11 mouse cellular contexts compared by ENCODE assay signal in genomic region chr11:11690059-11690844, GRCm38 (mm10). TPM values are rescaled to one million over a fixed set of nuclear protein-coding genes. Genes with fewer than 3 reads are reported as not detected.
A peak's percentile ranks its signal among the peaks of the same experiment; 100 is the strongest.
DNase-seq lines count a peak whose midpoint lies in the region; ATAC-seq and TF ChIP-seq lines count a peak whose summit lies in the region.
"Had no signal": no experiment of that assay in that cellular context is flagged by ENCODE, and none has a peak within 500 bp of the region (broad histone marks: within the 10 kb centered on the region; RNA-seq: fewer than 3 reads in every experiment).

No protein-coding gene starts in this region.

- TF ChIP-seq POLR2A in liver, adult 2 months (IDR thresholded peaks at IDR 0.05; ENCODE audit: extremely low read depth, insufficient read depth, low read length) = no peak

- no peak overlapping the region for H3K27ac ChIP-seq in liver, adult 2 months (replicated peaks; ENCODE audit: insufficient read depth, low read depth, low read length)
- H3K27ac ChIP-seq in hindbrain, embryonic 16.5 days (ENCODE audit: low read depth, low read length) = no peak overlapping the region
- H3K27ac ChIP-seq: midbrain, embryonic 15.5 days had no signal

- TF ChIP-seq CTCF in liver, adult 2 months (IDR thresholded peaks at IDR 0.05; ENCODE audit: low read depth, low read length) = no peak

- H3K27me3 ChIP-seq in liver, adult 2 months (ENCODE audit: control insufficient read depth, insufficient read depth, low read length) = peaks cover 11% of the 10 kb centered on the region
- H3K27me3 ChIP-seq in hindbrain, embryonic 16.5 days (replicated peaks; ENCODE audit: control insufficient read depth, insufficient read depth, low read length) = peaks cover 14% of the 10 kb centered on the region

- H3K4me2 ChIP-seq in hindbrain, embryonic 16.5 days (ENCODE audit: low read length) = no peak overlapping the region
- H3K4me2 ChIP-seq: midbrain, embryonic 15.5 days had no signal

- H3K9me3 ChIP-seq in hindbrain, embryonic 16.5 days (ENCODE audit: control insufficient read depth, low read length) = no peaks in the 10 kb centered on the region
- H3K9me3 ChIP-seq: midbrain, embryonic 15.5 days had no signal

- H3K9ac ChIP-seq in liver, adult 2 months (ENCODE audit: low read depth, low read length) = no peak overlapping the region
- no peak overlapping the region for H3K9ac ChIP-seq in hindbrain, embryonic 16.5 days (ENCODE audit: low read depth, low read length)
- H3K9ac ChIP-seq: midbrain, embryonic 15.5 days had no signal

- intact Hi-C loops in left cerebral cortex, postnatal 14 days (cut with DNase I) = no loop called here

- no peaks in the 10 kb centered on the region for H3K36me3 ChIP-seq in liver, adult 2 months (ENCODE audit: control insufficient read depth, insufficient read depth, low read length)
- H3K36me3 ChIP-seq in hindbrain, embryonic 16.5 days (ENCODE audit: control insufficient read depth, insufficient read depth, low read length) = no peaks in the 10 kb centered on the region
- H3K36me3 ChIP-seq: midbrain, embryonic 15.5 days had no signal

- H3K79me2 ChIP-seq in liver, adult 2 months (ENCODE audit: control insufficient read depth, insufficient read depth, low read length) = no peaks in the 10 kb centered on the region

- H3K4me3 ChIP-seq in liver, adult 2 months (ENCODE audit: insufficient read depth, low read depth, low read length) = no peak overlapping the region; the same call in 1 of the 2 replicates
- H3K4me3 ChIP-seq in hindbrain, embryonic 16.5 days (ENCODE audit: low read length) = no peak overlapping the region
- H3K4me3 ChIP-seq: midbrain, embryonic 15.5 days had no signal

- no peaks in the 10 kb centered on the region for H3K4me1 ChIP-seq in liver, adult 2 months (ENCODE audit: control insufficient read depth, insufficient read depth, low read length)
- H3K4me1 ChIP-seq in hindbrain, embryonic 16.5 days (ENCODE audit: control insufficient read depth, insufficient read depth, low read depth, low read length) = peaks cover 11% of the 10 kb centered on the region

- WGBS in liver, adult 2 months = 68% methylated on average over 11 of the region's 11 CpGs
- WGBS in hindbrain, embryonic 16.5 days = 84% methylated on average over 11 of the region's 11 CpGs

- DNase-seq in liver, adult 2 months (ENCODE audit: extremely low read depth, low read depth, low spot score) = peak; percentile 23
- no peak for DNase-seq in liver
- peak; percentile 86 for DNase-seq in naive thymus-derived CD4-positive, alpha-beta T cell, adult 2 months (ENCODE audit: low read depth)
- DNase-seq in thymus, postnatal 25 days = peak; percentile 79
- DNase-seq in embryo, embryonic 10.5 days (ENCODE audit: low spot score) = no peak
- no peak for DNase-seq in left cerebral cortex, postnatal 14 days (ENCODE audit: low spot score in 2 of 2)
- DNase-seq: kidney, postnatal 10 days had no signal

- peak; percentile 6 to 14; a peak in 2 of 4 replicates for ATAC-seq in hematopoietic stem cell, adult 5-6 weeks (replicated peaks in 1 of 2; ENCODE audit: insufficient read depth in 1 of 2, low FRiP score in 2 of 2, low TSS enrichment in 1 of 2, low read depth in 1 of 2, poor library complexity in 2 of 2, severe bottlenecking in 2 of 2)
- no peak for ATAC-seq in hindbrain, embryonic 16.5 days
- ATAC-seq: forebrain, embryonic 14.5 days; midbrain, embryonic 15.5 days had no signal

RNA-seq across cellular contexts. Expression of gene Ikzf1, which starts 5.4 kb away (rescaled TPM):
- total RNA-seq in liver, adult 2 months (2014; rRNA removed) = 1.2 and 1.9 TPM in 2 replicates
- polyA plus RNA-seq in liver, adult 2 months (2012; rRNA removed) = 3.3 and 3.5 TPM in 2 replicates
- total RNA-seq in hematopoietic stem cell, adult 5-6 weeks (2017) = 100 and 110 TPM in 2 replicates
- polyA plus RNA-seq in hindbrain, embryonic 16.5 days (2015; fragmentation: Nextera tagmentation; extraction: Ambion mirVana) = 1.3 and 1.4 TPM in 2 replicates
- 1 to 10 TPM; 3.4 to 4.0 TPM for total RNA-seq in left cerebral cortex, postnatal 14 days (2021)

Comparison
In these comparisons a context has a peak if more than half of its experiments do, and no peak if none do; other contexts are left out.
1. DNase-seq: peak in liver, adult 2 months (single experiment), naive thymus-derived CD4-positive, alpha-beta T cell, adult 2 months (single experiment) and thymus, postnatal 25 days (single experiment); none in liver (single experiment), embryo, embryonic 10.5 days (single experiment) and left cerebral cortex, postnatal 14 days (0 of 2).
2. RNA of gene Ikzf1, which starts 5.4 kb away (total RNA-seq): 100 to 110 TPM in hematopoietic stem cell, adult 5-6 weeks; 3.4 to 4.0 TPM in left cerebral cortex, postnatal 14 days and 1.2 to 1.9 TPM in liver, adult 2 months; every median in the first group is over 10 times any median in the second.